Comparison of ENCODE assay signal across 10 mouse cellular contexts in genomic region chr5:140510012-140511000, GRCm38 (mm10). TPM values are rescaled to one million over a fixed set of nuclear protein-coding genes. Genes with fewer than 3 reads are reported as not detected.
DNase-seq lines count a peak whose midpoint lies in the region; ATAC-seq and TF ChIP-seq lines count a peak whose summit lies in the region.
"Had no signal": no experiment of that assay in that cellular context is flagged by ENCODE, and none has a peak within 500 bp of the region (broad histone marks: within the 10 kb centered on the region; RNA-seq: fewer than 3 reads in every experiment).

No protein-coding gene starts in this region.

- peak overlapping the region; percentile 6; the same call in 1 of the 2 replicates for H3K4me3 ChIP-seq in layer of hippocampus, adult 2 months
- H3K4me3 ChIP-seq in embryonic facial prominence, embryonic 10.5 days, result no peak overlapping the region
- no peak overlapping the region for H3K4me3 ChIP-seq in midbrain, embryonic 16.5 days (ENCODE audit: low read depth, low read length)

- H3K4me1 ChIP-seq in embryonic facial prominence, embryonic 10.5 days, result peaks cover 69% of the 10 kb centered on the region
- peaks cover 30% of the 10 kb centered on the region for H3K4me1 ChIP-seq in midbrain, embryonic 16.5 days (ENCODE audit: control insufficient read depth, insufficient read depth, low read length)

- no peak for ATAC-seq in midbrain, embryonic 16.5 days
- no peak for ATAC-seq in erythroblast, adult 5-6 weeks (replicated peaks; ENCODE audit: low FRiP score, poor library complexity, severe bottlenecking)

- H3K27me3 ChIP-seq in embryonic facial prominence, embryonic 10.5 days (replicated peaks; ENCODE audit: low read depth, poor library complexity, severe bottlenecking), result no peaks in the 10 kb centered on the region
- H3K27me3 ChIP-seq in midbrain, embryonic 16.5 days (ENCODE audit: control insufficient read depth, insufficient read depth, low read depth, low read length), result no peaks in the 10 kb centered on the region

- no peaks in the 10 kb centered on the region for H3K9me3 ChIP-seq in embryonic facial prominence, embryonic 10.5 days
- no peaks in the 10 kb centered on the region for H3K9me3 ChIP-seq in midbrain, embryonic 16.5 days (replicated peaks; ENCODE audit: control insufficient read depth, low read length, poor library complexity, severe bottlenecking)

- H3K36me3 ChIP-seq in embryonic facial prominence, embryonic 10.5 days (replicated peaks), result peaks cover 9% of the 10 kb centered on the region
- H3K36me3 ChIP-seq in midbrain, embryonic 16.5 days (ENCODE audit: control insufficient read depth, insufficient read depth, low read length), result no peaks in the 10 kb centered on the region

- H3K27ac ChIP-seq in layer of hippocampus, adult 2 months, result 0 out of 2 replicates have a peak overlapping the region, but pooled peaks have one; percentile 1
- H3K27ac ChIP-seq in embryonic facial prominence, embryonic 10.5 days (replicated peaks), result peak overlapping the region; percentile 59; the same call in 1 of the 2 replicates
- H3K27ac ChIP-seq in midbrain, embryonic 16.5 days (ENCODE audit: low read length), result peak overlapping the region; percentile 13

- 63% methylated on average over 27 of the region's 27 CpGs for WGBS in embryonic facial prominence, embryonic 10.5 days
- WGBS in midbrain, embryonic 16.5 days, result 47% methylated on average over 27 of the region's 27 CpGs

- H3K4me2 ChIP-seq in midbrain, embryonic 16.5 days (ENCODE audit: low read length), result peak overlapping the region; percentile 33

- peak overlapping the region; percentile 52; the same call in 1 of the 2 replicates for H3K9ac ChIP-seq in midbrain, embryonic 16.5 days (ENCODE audit: low read depth, low read length)

- TF ChIP-seq CTCF in layer of hippocampus, adult 2 months (conservative IDR thresholded peaks at IDR 0.05), result no peak

- DNase-seq in layer of hippocampus, adult 2 months (ENCODE audit: low spot score in 2 of 2), result no peak
- no peak for DNase-seq in layer of hippocampus, adult 18-20 months (ENCODE audit: low spot score in 2 of 2)
- DNase-seq in embryonic facial prominence, embryonic 10.5 days (ENCODE audit: low spot score), result no peak
- peak; percentile 30 for DNase-seq in gastrocnemius, postnatal 10 days
- DNase-seq in adrenal gland, adult 8-10 months, result no peak
- DNase-seq: left cerebral cortex, postnatal 4 days had no signal

RNA-seq across cellular contexts. Expression of gene Chst12, which starts 5.0 kb away (rescaled TPM):
- total RNA-seq in layer of hippocampus, adult 2 months (2021), result 10 to 100 TPM; 19.5 to 22.0 TPM
- total RNA-seq in layer of hippocampus, adult 18-20 months (2021), result 10 to 100 TPM; 18.4 to 18.8 TPM
- polyA plus RNA-seq in embryonic facial prominence, embryonic 10.5 days (2016; fragmentation: Nextera tagmentation; extraction: Ambion mirVana), result 15.7 and 16.8 TPM in 2 replicates
- total RNA-seq in gastrocnemius, postnatal 10 days (2021), result 10 to 100 TPM in 1 of 2 experiments, 1 to 10 TPM in 1; 9.6 to 14.5 TPM
- 25.5 and 30.6 TPM in 2 replicates for polyA plus RNA-seq in midbrain, embryonic 16.5 days (2015; fragmentation: Nextera tagmentation; extraction: Ambion mirVana)
- total RNA-seq in adrenal gland, adult 8-10 months (2022), result 10 to 100 TPM in 2 of 4 experiments, 1 to 10 TPM in 2; 8.7 to 15.1 (median 10.3) TPM
- 28.8 and 30.2 TPM in 2 replicates for total RNA-seq in erythroblast, adult 5-6 weeks (2015; ENCODE audit: low replicate concordance)
- total RNA-seq in erythroblast, adult 5-6 weeks (2017; ENCODE audit: low replicate concordance), result 7.8 and 11.2 TPM in 2 replicates

RNA-seq across cellular contexts. Expression of gene Grifin, which starts 54.6 kb away (rescaled TPM):
- total RNA-seq in layer of hippocampus, adult 2 months (2021), result not detected
- not detected for total RNA-seq in layer of hippocampus, adult 18-20 months (2021)
- not detected in 2 replicates for polyA plus RNA-seq in embryonic facial prominence, embryonic 10.5 days (2016; fragmentation: Nextera tagmentation; extraction: Ambion mirVana)
- total RNA-seq in gastrocnemius, postnatal 10 days (2021), result not detected
- 0.43 TPM in 1 of 2 replicates, not detected in the other for polyA plus RNA-seq in midbrain, embryonic 16.5 days (2015; fragmentation: Nextera tagmentation; extraction: Ambion mirVana)
- total RNA-seq in adrenal gland, adult 8-10 months (2022), result not detected
- total RNA-seq in erythroblast, adult 5-6 weeks (2015; ENCODE audit: low replicate concordance), result not detected in 2 replicates
- not detected in 2 replicates for total RNA-seq in erythroblast, adult 5-6 weeks (2017; ENCODE audit: low replicate concordance)
- total RNA-seq: left cerebral cortex, postnatal 4 days; neutrophil, adult 5-6 weeks had no signal
- polyA plus RNA-seq: heart, postnatal 0 days had no signal

Comparison
In these comparisons a context has a peak if more than half of its experiments do, and no peak if none do; other contexts are left out.
1. H3K27ac ChIP-seq: peak in every context shown above with its lines; median percentile 59 in embryonic facial prominence, embryonic 10.5 days; 13 in midbrain, embryonic 16.5 days; 1 in layer of hippocampus, adult 2 months.